Mouse (Mus musculus) heart, embryonic 16.5 days (tissue): ENCODE measurements around the gene Mlph. TPM values are rescaled to one million over a fixed set of nuclear protein-coding genes. Genes with fewer than 3 reads are reported as not detected.

Source experiments
- ATAC-seq: fragments of 200-750 bp; cut with Nextera tagmentation; replicated peaks from 2 replicates; pipeline ENCODE4 v1.8.0; 2017; ENCODE audit warnings: moderate number of reproducible peaks; ENCODE audit not compliant: insufficient read depth, low FRiP score; ENCODE audit errors: extremely low read depth
- H3K27ac ChIP-seq: fragments of 300-500 bp; sonication (generic); 2 replicates; pipeline ENCODE4 v1.5.1; 2014; ENCODE audit warnings: mild to moderate bottlenecking, low read length, control low read depth, moderate library complexity
- H3K27me3 ChIP-seq: fragments of 300-500 bp; sonication (generic); 2 replicates; pipeline ENCODE4 v1.6.1; 2014; ENCODE audit warnings: low read length, mixed read lengths; ENCODE audit not compliant: control insufficient read depth, insufficient read depth
- H3K36me3 ChIP-seq: fragments of 300-500 bp; sonication (generic); 2 replicates; pipeline ENCODE4 v1.6.1; 2014; ENCODE audit not compliant: control insufficient read depth, insufficient read depth
- H3K4me1 ChIP-seq: fragments of 300-500 bp; sonication (generic); 2 replicates; pipeline ENCODE4 v1.6.1; 2014; ENCODE audit warnings: low read length, mixed read lengths; ENCODE audit not compliant: control insufficient read depth, insufficient read depth
- H3K4me2 ChIP-seq: fragments of 300-500 bp; sonication (generic); 2 replicates; pipeline ENCODE4 v1.6.1; 2014; ENCODE audit warnings: low read depth, mild to moderate bottlenecking, control low read depth, low read length
- H3K4me3 ChIP-seq: fragments of 300-500 bp; sonication (generic); 2 replicates; pipeline ENCODE4 v1.5.1; 2014; ENCODE audit warnings: mild to moderate bottlenecking, control low read depth, low read length
- H3K9ac ChIP-seq: fragments of 300-500 bp; sonication (generic); 2 replicates; pipeline ENCODE4 v1.6.1; 2014; ENCODE audit warnings: low read length, control low read depth
- H3K9me3 ChIP-seq: fragments of 300-500 bp; sonication (generic); replicated peaks from 2 replicates; pipeline ENCODE4 v1.6.1; 2016; ENCODE audit warnings: low read length; ENCODE audit not compliant: control insufficient read depth
- WGBS: fragments of 180-500 bp; shearing (Covaris S2); extraction: QIAGEN DNeasy Blood & Tissue Kit; methylation state at CpG from one replicate; pipeline ENCODE4 v1.1.7; 2014; 5-methylcytosine and 5-hydroxymethylcytosine counted together
- polyA plus RNA-seq: library from polyadenylated mRNA; unstranded; fragments of >200 nt; fragmentation: Nextera tagmentation; extraction: Ambion mirVana; gene quantifications from 2 replicates; pipeline ENCODE4 v1.2.1, GENCODE M21; 2015

Gene Mlph
- polyA plus RNA-seq, 1 experiment from 2014 or later, result 0.33 TPM

DNA sequence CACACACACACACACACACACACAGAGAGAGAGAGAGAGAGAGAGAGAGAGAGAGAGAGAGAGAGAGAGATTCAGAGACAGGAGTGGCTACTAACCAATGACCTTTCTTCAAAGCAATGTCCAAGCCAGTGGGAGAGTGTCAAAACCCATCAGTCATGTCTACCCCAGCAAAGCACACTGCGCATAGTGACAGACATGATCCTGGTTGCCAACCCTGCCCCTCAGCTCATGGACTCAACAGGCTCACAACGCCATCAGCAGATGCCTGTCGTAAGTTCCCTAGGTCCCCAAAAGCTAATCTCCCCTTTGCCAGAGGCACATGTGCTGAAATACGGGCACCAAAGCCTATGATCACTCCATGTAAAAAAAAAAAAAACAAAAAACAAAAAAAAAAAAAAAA is 18.6 kb upstream of the Mlph start:
- Histone ChIP-seq H3K9ac (no peak overlapping the region), H3K27ac (peak overlapping the region; percentile 84)

GRCm38 (mm10) chr1:90896741-90897361 is 18.0 kb upstream of the Mlph start:
- Histone ChIP-seq H3K9ac (0 out of 2 replicates have a peak overlapping the region, but pooled peaks have one; percentile 4), H3K4me2 (no peak overlapping the region), H3K4me3 (no peak overlapping the region), H3K9me3 (no peaks in the 10 kb centered on the region), H3K36me3 (no peaks in the 10 kb centered on the region), H3K27ac (peak overlapping the region; percentile 84), H3K4me1 (peaks cover 29% of the 10 kb centered on the region), H3K27me3 (no peaks in the 10 kb centered on the region)
- ATAC-seq, result peak; percentile 98
- 35% methylated on average over 14 of the region's 14 CpGs for WGBS

More for the DNA sequence above, 18.6 kb upstream of the Mlph start:
- WGBS, result 81% methylated on average over 4 of the region's 4 CpGs
- Histone ChIP-seq H3K4me1 (peaks cover 29% of the 10 kb centered on the region), H3K36me3 (no peaks in the 10 kb centered on the region), H3K4me2 (no peak overlapping the region), H3K9me3 (peaks cover 2% of the 10 kb centered on the region), H3K4me3 (no peak overlapping the region), H3K27me3 (no peaks in the 10 kb centered on the region)
- no peak for ATAC-seq

DNA sequence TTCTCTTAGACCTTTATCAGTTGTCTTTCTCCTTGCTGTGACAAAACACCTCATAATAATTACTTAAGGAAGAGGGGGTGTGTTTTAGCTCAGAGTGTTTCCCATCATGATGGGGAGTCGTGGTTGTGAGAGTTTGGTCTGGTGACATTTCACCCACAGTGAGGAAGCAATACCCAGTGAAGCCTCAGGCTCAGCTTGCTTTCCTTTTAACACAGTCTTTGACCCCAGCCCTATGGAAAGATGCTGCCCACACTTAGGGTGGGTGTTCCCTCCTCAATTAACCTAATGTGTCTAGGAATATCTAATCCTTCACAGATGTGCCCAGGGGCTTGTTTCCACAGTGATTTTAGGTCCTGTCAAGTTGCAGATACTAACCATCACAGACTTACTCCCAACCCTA is 16.9 kb upstream of the Mlph start:
- no peak for ATAC-seq
- H3K27me3 ChIP-seq, result no peaks in the 10 kb centered on the region
- no peak overlapping the region for H3K27ac ChIP-seq
- 47% methylated on average over 1 of the region's 1 CpGs for WGBS
- H3K4me1 ChIP-seq, result peaks cover 29% of the 10 kb centered on the region
- no peak overlapping the region for H3K9ac ChIP-seq
- no peaks in the 10 kb centered on the region for H3K9me3 ChIP-seq
- no peaks in the 10 kb centered on the region for H3K36me3 ChIP-seq
- H3K4me3 ChIP-seq, result no peak overlapping the region
- no peak overlapping the region for H3K4me2 ChIP-seq

GRCm38 (mm10) chr1:90899816-90900215 is 15.1 kb upstream of the Mlph start:
- no peak overlapping the region for H3K4me3 ChIP-seq
- ATAC-seq, result no peak
- 87% methylated on average over 5 of the region's 5 CpGs for WGBS
- H3K4me2 ChIP-seq, result no peak overlapping the region
- H3K4me1 ChIP-seq, result peaks cover 29% of the 10 kb centered on the region
- H3K9ac ChIP-seq, result no peak overlapping the region
- no peaks in the 10 kb centered on the region for H3K27me3 ChIP-seq
- H3K36me3 ChIP-seq, result no peaks in the 10 kb centered on the region
- H3K27ac ChIP-seq, result peak overlapping the region; percentile 50
- H3K9me3 ChIP-seq, result no peaks in the 10 kb centered on the region

DNA sequence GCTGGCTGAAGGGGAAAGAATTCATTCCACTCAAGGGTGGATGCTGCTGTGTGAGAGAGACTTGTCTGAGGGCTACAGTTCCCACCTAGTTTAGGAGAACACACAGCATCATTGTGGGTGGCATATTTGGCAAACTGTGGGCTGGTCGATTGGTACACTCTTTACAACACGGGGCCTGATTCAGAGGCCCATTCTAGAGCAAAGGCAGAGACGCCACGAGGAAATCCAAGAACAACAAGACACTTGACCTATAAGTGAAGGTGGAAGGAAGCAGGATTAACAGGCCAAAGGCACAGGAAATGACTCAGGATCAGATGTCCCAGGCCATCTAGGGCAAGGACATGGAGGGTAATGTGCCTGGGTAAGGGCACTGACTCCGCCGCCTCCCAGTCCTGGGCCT is 14.5 kb upstream of the Mlph start:
- Histone ChIP-seq H3K4me3 (no peak overlapping the region), H3K4me2 (no peak overlapping the region), H3K9me3 (no peaks in the 10 kb centered on the region), H3K9ac (no peak overlapping the region), H3K36me3 (no peaks in the 10 kb centered on the region), H3K27ac (peak overlapping the region; percentile 50), H3K4me1 (peaks cover 26% of the 10 kb centered on the region), H3K27me3 (no peaks in the 10 kb centered on the region)
- ATAC-seq, result no peak
- WGBS, result 70% methylated on average over 6 of the region's 6 CpGs

DNA sequence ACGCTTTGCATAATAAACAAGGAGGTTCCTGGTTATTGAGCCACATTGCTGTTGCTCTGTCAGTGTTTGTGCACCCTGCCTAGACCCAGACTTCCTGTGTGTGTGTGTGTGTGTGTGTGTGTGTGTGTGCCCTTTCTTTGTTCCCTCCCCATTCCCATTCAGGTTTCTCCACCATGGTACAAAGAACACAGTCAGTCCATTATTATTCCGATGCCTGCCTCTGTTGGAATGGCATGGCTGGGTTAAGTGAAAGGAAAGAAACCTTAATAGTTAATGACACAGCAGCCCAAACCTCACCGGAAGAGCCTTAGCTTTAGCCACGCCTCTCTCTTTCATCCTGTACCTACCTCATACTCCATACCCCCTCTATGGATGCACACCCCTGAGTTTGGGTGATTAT is 13.6 kb upstream of the Mlph start:
- no peak overlapping the region for H3K9ac ChIP-seq
- ATAC-seq, result no peak
- H3K4me2 ChIP-seq, result no peak overlapping the region
- peaks cover 22% of the 10 kb centered on the region for H3K4me1 ChIP-seq
- no peaks in the 10 kb centered on the region for H3K27me3 ChIP-seq
- H3K27ac ChIP-seq, result no peak overlapping the region
- no peaks in the 10 kb centered on the region for H3K36me3 ChIP-seq
- 84% methylated on average over 4 of the region's 4 CpGs for WGBS
- H3K9me3 ChIP-seq, result no peaks in the 10 kb centered on the region
- H3K4me3 ChIP-seq, result no peak overlapping the region

- no peaks in the 10 kb centered on the region for H3K36me3 ChIP-seq
- no peak overlapping the region for H3K4me3 ChIP-seq
- no peak for ATAC-seq
- peaks cover 17% of the 10 kb centered on the region for H3K4me1 ChIP-seq
- no peak overlapping the region for H3K4me2 ChIP-seq
- no peak overlapping the region for H3K9ac ChIP-seq
- H3K27me3 ChIP-seq, result no peaks in the 10 kb centered on the region
- no peaks in the 10 kb centered on the region for H3K9me3 ChIP-seq
- 81% methylated on average over 6 of the region's 6 CpGs for WGBS
- no peak overlapping the region for H3K27ac ChIP-seq
Measured at GRCm38 (mm10) chr1:90901681-90902208, 13.1 kb upstream of the Mlph start.

GRCm38 (mm10) chr1:90902751-90903150 is 12.1 kb upstream of the Mlph start:
- H3K4me2 ChIP-seq, result no peak overlapping the region
- no peaks in the 10 kb centered on the region for H3K27me3 ChIP-seq
- 69% methylated on average over 3 of the region's 3 CpGs for WGBS
- H3K4me3 ChIP-seq, result no peak overlapping the region
- H3K4me1 ChIP-seq, result peaks cover 7% of the 10 kb centered on the region
- H3K27ac ChIP-seq, result no peak overlapping the region
- no peak for ATAC-seq
- H3K9ac ChIP-seq, result no peak overlapping the region
- H3K36me3 ChIP-seq, result no peaks in the 10 kb centered on the region
- no peaks in the 10 kb centered on the region for H3K9me3 ChIP-seq

DNA sequence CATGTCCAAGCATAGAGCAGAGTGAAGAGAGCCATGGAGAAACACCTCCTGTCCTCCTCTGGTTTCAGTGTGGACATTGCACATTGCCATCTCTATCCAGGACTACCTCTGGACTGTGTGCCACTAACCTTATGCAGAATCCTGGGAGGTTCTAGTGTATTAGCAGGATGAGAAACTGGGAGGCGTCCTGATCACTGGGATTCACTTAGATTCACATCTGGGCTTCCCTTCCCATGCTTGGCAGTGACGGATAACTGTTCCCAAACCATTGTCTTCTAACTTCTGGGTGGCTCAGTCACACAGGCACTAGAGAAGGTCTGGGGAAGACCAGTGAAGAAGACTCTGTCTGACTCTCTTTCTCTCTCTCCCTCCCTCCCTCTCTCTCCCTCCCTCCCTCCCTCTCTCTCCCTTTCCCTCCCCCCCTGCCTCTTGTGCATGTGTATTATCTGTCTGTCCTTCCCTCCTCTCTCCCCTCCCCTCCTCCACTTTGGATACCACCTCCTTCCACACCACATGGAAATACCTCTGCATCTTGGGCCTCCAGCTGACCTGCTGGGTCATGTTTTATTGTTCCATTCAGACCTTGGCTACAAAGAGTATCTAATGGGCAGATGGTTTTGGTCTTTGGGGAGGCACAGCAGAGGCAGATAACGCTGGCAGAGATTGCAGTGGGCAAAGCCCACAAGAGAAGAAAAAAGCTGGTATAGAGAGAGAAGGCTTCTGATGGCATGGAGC is 11.5 kb upstream of the Mlph start:
- WGBS, result 52% methylated on average over 3 of the region's 3 CpGs
- no peaks in the 10 kb centered on the region for H3K9me3 ChIP-seq
- H3K9ac ChIP-seq, result no peak overlapping the region
- no peak overlapping the region for H3K4me2 ChIP-seq
- ATAC-seq, result no peak
- H3K4me1 ChIP-seq, result peaks cover 4% of the 10 kb centered on the region
- peak overlapping the region; percentile 36; the same call in 1 of the 2 replicates for H3K27ac ChIP-seq
- H3K4me3 ChIP-seq, result no peak overlapping the region
- no peaks in the 10 kb centered on the region for H3K36me3 ChIP-seq
- H3K27me3 ChIP-seq, result no peaks in the 10 kb centered on the region
